Mouse (Mus musculus): ENCODE data around the gene Syt7. TPM values are rescaled to one million over a fixed set of nuclear protein-coding genes. Genes with fewer than 3 reads are reported as not detected.

Gene Syt7
- total RNA-seq, 2 experiments from 2014 or later = 3.5 TPM

DNA sequence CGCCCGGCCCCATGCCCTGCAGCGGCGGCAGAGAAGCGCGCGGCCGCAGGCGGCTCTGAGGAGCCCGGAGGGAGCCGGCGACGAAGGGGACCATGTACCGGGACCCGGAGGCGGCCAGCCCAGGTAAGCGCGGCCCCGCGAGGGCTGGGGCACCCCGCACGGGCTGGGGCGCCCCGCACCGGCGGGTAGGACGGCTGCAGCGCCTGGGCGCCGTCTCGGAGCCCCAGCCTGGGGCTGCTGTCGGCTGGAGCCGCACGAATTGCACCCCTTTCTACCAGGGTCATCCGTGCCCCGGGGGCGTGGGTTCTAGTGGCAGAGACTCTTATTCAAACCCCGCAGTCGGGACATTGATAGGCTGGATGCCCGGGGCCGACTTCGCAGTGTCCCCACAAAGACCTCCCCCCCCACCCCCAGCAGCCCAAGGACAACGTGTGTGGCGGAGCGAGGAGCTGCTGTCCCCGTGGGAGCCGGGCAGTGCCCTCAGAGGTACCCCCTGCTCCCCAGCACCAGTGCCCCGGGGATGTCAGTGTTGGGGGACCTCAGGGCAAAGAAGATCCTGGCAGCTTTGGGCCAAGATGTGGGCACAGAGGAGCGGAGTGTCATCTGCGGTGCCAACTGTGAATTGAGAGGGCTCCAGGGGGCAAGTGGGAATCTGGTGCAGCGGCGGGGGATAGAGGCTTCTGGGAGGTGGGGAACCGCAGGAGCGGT, 655 bp downstream of the Syt7 start:
- DNase-seq = peak; percentile 17

DNA sequence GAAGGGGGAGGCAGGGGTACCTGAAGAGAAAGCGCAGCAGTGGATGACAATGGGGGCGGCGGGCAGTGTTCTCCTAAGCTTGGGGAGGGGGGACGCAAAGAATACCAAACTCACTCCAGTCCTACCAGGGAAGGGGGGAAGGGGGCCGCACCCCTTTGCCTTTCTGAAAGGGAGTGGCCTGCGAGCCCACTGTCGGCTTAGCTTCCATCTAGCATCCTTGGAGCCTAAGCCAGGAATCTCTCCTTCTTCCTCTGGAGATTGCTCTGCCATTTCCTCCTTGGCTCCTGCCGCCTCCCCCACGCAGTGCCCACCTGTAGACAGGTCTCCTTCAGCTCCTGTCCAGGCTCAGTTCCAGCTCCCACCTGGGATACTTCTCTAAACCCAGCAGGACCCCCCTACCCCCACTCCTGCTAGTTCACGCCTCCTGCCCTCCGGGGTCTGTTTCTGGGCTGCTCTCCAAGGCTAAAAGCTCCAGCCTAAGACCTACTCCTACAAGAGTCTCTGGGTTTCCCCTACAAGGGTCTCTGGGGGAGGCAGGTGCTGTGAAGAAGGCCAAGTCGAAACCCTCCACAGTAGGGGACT, 1.3 kb downstream of the Syt7 start:
- no peak for DNase-seq

- no peak for DNase-seq
These were observed 2.1 kb downstream of the Syt7 start for GRCm38 (mm10) chr19:10391028-10391427.

GRCm38 (mm10) chr19:10391995-10392394, 3.1 kb downstream of the Syt7 start:
- peak; percentile 34 for DNase-seq

- DNase-seq = no peak
These were observed 4.6 kb downstream of the Syt7 start for GRCm38 (mm10) chr19:10393471-10393870.

DNA sequence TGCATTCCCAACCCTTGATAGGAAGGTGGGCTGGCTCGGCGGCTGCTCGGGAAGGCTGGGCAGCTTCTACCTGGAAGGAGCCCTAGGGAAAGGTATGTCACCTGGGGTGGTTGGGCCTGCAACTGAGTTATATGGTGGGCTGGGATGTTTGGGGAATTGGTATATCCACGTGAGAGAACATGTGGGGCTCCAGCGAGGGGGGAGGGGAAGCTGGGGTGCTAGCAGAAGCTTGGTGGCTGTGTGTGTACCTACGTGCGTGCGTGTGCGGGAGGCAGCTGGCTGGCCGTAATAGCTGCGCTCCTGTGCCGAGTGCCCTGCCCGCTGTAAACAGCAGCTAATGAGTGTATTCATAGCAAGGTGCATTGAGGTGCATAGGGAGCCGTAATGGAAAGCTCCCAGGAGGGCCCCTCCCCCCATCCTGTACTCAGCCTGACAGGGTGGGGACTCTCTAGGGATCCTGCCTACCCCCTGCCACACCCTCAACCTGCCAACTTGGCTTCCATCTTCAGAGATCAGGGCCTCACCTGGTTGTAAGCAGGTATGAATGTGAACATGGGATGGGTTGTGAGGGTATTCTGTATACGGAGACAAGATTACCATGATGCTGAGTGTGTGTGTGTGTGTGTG, 5.1 kb downstream of the Syt7 start:
- no peak for DNase-seq

- DNase-seq = peak; percentile 15
These were observed 6.3 kb downstream of the Syt7 start for GRCm38 (mm10) chr19:10395174-10395573.

DNA sequence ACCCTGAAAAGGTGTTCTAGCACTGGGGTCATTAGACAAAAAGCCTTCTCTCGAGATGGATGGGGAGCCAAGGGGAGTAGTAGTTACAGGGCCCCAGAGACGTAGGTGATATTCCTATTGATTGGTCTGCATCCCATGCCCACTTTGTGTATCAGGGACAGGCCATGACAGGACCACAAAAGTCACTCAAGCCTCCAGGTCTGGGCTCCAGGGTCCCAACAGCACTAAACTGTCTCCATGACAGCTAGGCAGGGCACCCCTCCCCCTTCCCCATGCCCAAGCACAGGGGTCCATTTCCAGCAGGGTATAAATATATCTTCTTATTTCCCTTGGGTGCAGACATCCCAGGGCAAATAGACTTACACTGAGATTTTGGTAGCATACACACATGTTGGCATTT, 8.1 kb downstream of the Syt7 start:
- no peak for DNase-seq

GRCm38 (mm10) chr19:10397479-10398153, 8.7 kb downstream of the Syt7 start:
- DNase-seq = no peak

DNA sequence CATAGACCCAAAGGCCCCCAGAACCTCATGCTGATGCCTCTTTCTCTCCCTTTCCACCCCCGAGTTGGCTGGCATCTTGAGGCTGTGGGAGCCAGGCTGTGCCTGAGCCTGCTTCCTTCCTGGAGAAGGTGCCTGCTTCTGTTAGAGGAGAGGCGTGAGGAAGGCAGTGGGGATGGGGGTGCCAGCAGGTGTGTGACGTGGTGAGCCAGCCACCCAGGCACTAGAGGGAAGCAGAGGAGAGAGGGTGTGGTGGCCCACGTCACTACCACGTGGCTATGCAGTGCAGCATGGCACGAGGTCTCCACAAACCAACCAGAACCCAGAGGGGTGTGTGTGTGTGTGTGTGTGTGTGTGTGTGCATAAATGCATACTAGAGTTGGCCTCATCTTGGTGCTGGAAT, 9.4 kb downstream of the Syt7 start:
- no peak for DNase-seq

DNA sequence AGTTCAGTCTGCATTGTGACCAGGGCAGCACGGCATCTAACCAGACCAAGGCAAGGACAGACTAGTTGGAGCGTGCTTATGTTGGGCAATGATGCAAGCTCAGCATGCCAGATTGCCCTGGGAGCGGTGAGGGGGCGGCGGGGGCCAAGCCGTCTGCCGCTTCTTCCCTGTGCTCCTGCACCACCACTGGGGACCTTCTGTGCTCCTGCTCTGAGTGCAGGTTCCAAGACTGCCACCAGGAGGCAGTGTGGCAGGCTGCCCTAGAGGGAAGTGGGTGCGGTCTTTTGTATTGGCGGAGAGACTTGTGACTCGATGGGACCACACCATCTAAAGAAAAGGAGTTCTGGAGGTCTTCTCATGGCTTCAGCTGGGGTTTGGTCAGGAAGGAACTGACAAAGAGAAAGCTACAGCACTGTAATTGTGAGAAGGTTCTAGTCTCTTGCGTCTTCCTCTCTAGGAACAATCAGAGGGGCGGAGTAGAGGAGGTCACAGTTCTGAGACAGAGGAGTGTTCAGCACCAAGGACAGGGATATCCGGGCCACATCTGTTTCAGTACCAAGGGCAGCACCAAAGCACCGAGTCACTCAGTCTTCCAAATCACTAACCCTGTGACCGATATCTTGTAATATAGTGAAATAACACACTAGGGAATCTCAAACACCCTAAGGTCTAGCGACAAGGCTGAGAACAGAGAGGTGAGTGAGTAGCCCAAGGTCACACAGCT, 14.0 kb downstream of the Syt7 start:
- peak; percentile 58 for DNase-seq

- DNase-seq = no peak
These were observed 14.9 kb downstream of the Syt7 start for GRCm38 (mm10) chr19:10403593-10404380.

- DNase-seq = no peak
These were observed 15.5 kb downstream of the Syt7 start for GRCm38 (mm10) chr19:10404424-10404823.

DNA sequence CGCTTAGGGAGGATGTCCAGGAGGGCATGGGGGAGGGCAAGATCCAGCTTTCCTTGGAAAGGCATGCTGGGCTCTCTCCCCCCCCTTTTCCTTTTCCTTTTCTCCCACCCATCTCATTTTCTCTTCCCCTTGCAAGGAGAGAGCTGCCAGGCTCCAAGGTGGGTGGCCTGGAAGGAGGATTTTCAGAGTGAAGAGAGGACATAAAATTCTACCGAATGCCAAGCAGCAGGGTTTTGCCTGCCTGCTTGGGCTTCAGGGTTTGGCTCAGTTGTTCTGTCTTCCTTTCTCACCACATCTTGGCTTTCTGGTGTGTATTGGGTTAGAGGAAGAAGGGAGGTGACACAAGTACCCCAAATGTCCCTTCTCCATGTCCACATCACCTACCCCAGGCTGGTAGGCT, 16.0 kb downstream of the Syt7 start:
- DNase-seq = no peak

GRCm38 (mm10) chr19:10413701-10414242, 24.9 kb downstream of the Syt7 start:
- no peak for DNase-seq

- DNase-seq = no peak
These were observed 26.6 kb downstream of the Syt7 start for GRCm38 (mm10) chr19:10415508-10415907.

DNA sequence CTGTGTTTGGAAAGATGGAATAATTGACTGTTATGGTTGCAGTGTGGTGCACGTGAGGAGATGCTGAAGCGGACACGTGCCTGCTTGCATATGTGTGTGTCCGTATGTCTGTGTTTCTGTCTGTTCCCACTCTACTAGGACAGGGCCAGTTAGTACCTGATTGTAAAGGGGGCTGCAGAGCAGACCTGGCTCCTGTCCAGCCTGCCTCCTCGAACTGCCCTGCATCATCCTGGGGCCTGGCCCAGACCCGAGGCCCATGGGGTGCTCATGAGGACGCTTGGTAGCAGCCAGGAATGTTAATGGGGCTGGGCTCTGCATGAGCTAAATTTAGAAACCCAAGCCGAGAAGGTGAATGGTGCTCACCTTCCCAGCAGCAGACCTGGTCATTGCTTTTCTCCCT, 28.0 kb downstream of the Syt7 start:
- DNase-seq = no peak

DNA sequence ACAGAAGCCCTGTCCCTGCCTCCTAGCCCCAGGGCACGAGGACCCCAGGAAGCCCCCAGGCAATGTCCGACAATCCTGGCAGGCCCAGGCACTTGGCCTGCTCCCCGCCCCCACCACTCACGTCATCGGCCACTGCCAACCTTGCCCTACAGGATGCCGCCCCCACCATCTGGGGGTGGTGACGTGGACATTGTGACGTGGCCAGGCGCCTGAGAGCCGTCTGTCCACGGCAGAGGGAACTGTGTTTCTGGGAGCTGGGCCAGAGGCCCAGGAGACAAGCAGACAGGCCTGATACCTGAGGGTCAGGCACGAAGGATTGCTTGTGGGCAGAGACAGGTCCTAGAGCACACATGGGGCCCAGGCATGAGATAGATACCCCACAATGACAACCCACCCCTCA, 28.5 kb downstream of the Syt7 start:
- DNase-seq = no peak

DNA sequence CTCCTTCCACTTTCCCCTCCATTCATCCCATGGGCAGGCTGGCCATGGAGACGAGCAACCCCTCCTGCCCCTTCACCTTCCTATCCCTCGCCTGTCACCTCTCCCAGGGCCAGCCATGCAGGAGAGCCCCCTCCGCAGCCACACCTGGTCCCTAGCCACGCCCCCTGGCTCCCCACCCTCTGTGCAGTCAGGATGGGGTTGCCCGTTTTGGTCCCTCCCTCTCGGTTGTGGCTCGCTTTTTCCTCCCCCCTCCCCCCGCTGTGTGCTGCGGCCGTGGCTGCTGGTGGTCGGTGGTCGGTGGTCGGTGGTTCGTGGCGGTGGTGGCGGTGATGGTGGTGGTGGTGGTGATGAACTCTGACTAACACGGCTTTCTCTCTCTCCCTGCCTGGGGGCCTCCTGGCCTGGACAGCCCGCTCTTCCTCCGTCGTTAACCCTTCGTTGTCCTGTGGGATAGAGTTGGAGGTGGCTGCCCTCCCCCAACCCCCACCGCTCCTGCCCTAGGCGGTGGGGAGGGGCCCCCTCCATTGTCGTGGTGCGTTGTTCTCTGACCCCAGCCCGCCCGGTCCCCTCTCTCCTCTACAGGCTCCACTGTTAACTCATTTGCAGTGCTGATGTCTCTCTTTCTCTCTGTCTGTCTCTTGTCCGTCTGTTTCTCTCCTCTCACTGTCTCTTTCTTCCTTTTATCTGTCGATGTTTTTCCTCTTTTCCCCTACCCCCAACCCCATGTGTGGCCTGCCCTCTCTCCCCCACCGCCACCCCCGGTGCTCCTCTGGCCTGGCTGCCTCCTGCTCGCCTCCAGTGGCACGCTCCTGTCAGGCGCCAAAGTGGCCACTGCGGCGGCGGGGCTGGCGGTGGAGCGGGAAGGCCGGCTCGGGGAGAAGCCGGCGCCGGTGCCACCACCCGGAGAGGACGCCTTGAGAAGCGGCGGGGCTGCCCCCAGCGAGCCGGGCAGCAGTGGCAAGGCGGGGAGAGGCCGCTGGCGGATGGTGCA, 33.4 kb downstream of the Syt7 start:
- no peak for DNase-seq

GRCm38 (mm10) chr19:10424751-10425150, 35.9 kb downstream of the Syt7 start:
- DNase-seq = no peak

Data from gastrocnemius, postnatal 10 days (tissue).